18 mouse cellular contexts compared by ENCODE assay signal in genomic region chr15:86021301-86021700, GRCm38 (mm10). TPM values are rescaled to one million over a fixed set of nuclear protein-coding genes. Genes with fewer than 3 reads are reported as not detected.
DNase-seq lines count a peak whose midpoint lies in the region; ATAC-seq and TF ChIP-seq lines count a peak whose summit lies in the region.
"Had no signal": no experiment of that assay in that cellular context is flagged by ENCODE, and none has a peak within 500 bp of the region (broad histone marks: within the 10 kb centered on the region; RNA-seq: fewer than 3 reads in every experiment).

No protein-coding gene starts in this region.

- peak overlapping the region; percentile 3; the same call in 1 of the 2 replicates for H3K4me2 ChIP-seq in heart, embryonic 13.5 days
- H3K4me2 ChIP-seq in intestine, embryonic 15.5 days (replicated peaks), result no peak overlapping the region

- H3K9me3 ChIP-seq in heart, embryonic 13.5 days, result 0 out of 2 replicates have a peak, but pooled peaks cover 3% of the 10 kb centered on the region
- H3K9me3 ChIP-seq in G1E (replicated peaks), result peaks cover 10% of the 10 kb centered on the region
- no peaks in the 10 kb centered on the region for H3K9me3 ChIP-seq in intestine, embryonic 15.5 days
- H3K9me3 ChIP-seq: limb, embryonic 10.5 days had no signal

- H3K4me3 ChIP-seq in heart, embryonic 13.5 days, result no peak overlapping the region
- H3K4me3 ChIP-seq in heart, adult 2 months, result no peak overlapping the region
- no peak overlapping the region for H3K4me3 ChIP-seq in G1E (ENCODE audit: low read depth, low read length)
- H3K4me3 ChIP-seq in intestine, embryonic 15.5 days (replicated peaks), result no peak overlapping the region
- H3K4me3 ChIP-seq: forebrain, embryonic 10.5 days; hindbrain, embryonic 10.5 days; layer of hippocampus, adult 2 months; limb, embryonic 10.5 days; midbrain, embryonic 10.5 days had no signal

- H3K36me3 ChIP-seq in heart, embryonic 13.5 days, result 0 out of 2 replicates have a peak, but pooled peaks cover 5% of the 10 kb centered on the region
- no peaks in the 10 kb centered on the region for H3K36me3 ChIP-seq in heart, adult 2 months (ENCODE audit: control insufficient read depth, insufficient read depth, low read length)
- H3K36me3 ChIP-seq in G1E (replicated peaks), result peaks cover 11% of the 10 kb centered on the region
- H3K36me3 ChIP-seq in intestine, embryonic 15.5 days, result no peaks in the 10 kb centered on the region
- H3K36me3 ChIP-seq: limb, embryonic 10.5 days had no signal

- H3K27ac ChIP-seq in heart, embryonic 13.5 days (replicated peaks), result no peak overlapping the region
- no peak overlapping the region for H3K27ac ChIP-seq in heart, adult 2 months
- H3K27ac ChIP-seq in intestine, embryonic 15.5 days, result no peak overlapping the region
- H3K27ac ChIP-seq: forebrain, embryonic 10.5 days; hindbrain, embryonic 10.5 days; layer of hippocampus, adult 2 months; limb, embryonic 10.5 days; midbrain, embryonic 10.5 days had no signal

- no peak for DNase-seq in heart, adult 2 months
- no peak for DNase-seq in G1E (ENCODE audit: low spot score)
- no peak for DNase-seq in frontal cortex, postnatal 14 days (ENCODE audit: low spot score in 2 of 2)
- DNase-seq in cerebellum, postnatal 25 days, result no peak
- DNase-seq: cerebellum, adult 9-10 months; gastrocnemius, postnatal 10 days; lung, adult 2 months; right cerebral cortex, postnatal 14 days; thymus, postnatal 36 days had no signal

- peaks cover 43% of the 10 kb centered on the region for H3K4me1 ChIP-seq in heart, embryonic 13.5 days
- no peaks in the 10 kb centered on the region for H3K4me1 ChIP-seq in heart, adult 2 months (ENCODE audit: control insufficient read depth, insufficient read depth, low read length)
- peaks cover 37% of the 10 kb centered on the region for H3K4me1 ChIP-seq in G1E (ENCODE audit: insufficient read depth, low read depth, low read length)
- H3K4me1 ChIP-seq in intestine, embryonic 15.5 days (replicated peaks), result peaks cover 4% of the 10 kb centered on the region

- intact Hi-C loops in heart, adult 2 months (cut with DNase I), result no loop called here

- no peak for ATAC-seq in heart, embryonic 13.5 days (ENCODE audit: extremely low read depth, insufficient number of reproducible peaks, low FRiP score, low TSS enrichment)
- peak; percentile 57; the same call in 1 of the 2 replicates for ATAC-seq in G1E (ENCODE audit: extremely low read depth, insufficient number of reproducible peaks, low FRiP score, poor library complexity, severe bottlenecking)
- ATAC-seq in intestine, embryonic 15.5 days, result peak; percentile 74
- peak; percentile 50; the same call in 1 of the 2 replicates for ATAC-seq in megakaryocyte-erythroid progenitor cell, adult 5-6 weeks (replicated peaks; ENCODE audit: low FRiP score, low TSS enrichment, poor library complexity, severe bottlenecking)
- ATAC-seq: Patski had no signal

- H3K9ac ChIP-seq in heart, embryonic 13.5 days, result 0 out of 2 replicates have a peak overlapping the region, but pooled peaks have one; percentile 42
- no peak overlapping the region for H3K9ac ChIP-seq in heart, adult 2 months (ENCODE audit: low read depth, low read length)
- no peak overlapping the region for H3K9ac ChIP-seq in intestine, embryonic 15.5 days

- TF ChIP-seq EP300 in heart, adult 2 months (IDR thresholded peaks at IDR 0.05; ENCODE audit: insufficient read depth, low read depth, low read length), result no peak

- H3K27me3 ChIP-seq in heart, embryonic 13.5 days (replicated peaks), result no peaks in the 10 kb centered on the region
- H3K27me3 ChIP-seq in heart, adult 2 months (ENCODE audit: control insufficient read depth, insufficient read depth, low read length), result no peaks in the 10 kb centered on the region
- peaks cover 14% of the 10 kb centered on the region for H3K27me3 ChIP-seq in G1E (ENCODE audit: insufficient read depth, low read length)
- H3K27me3 ChIP-seq in intestine, embryonic 15.5 days (replicated peaks), result peaks cover 19% of the 10 kb centered on the region
- H3K27me3 ChIP-seq: Patski had no signal

- no peak for TF ChIP-seq CTCF in heart, adult 2 months (IDR thresholded peaks at IDR 0.05)
- no peak for TF ChIP-seq CTCF in G1E (IDR thresholded peaks at IDR 0.05; ENCODE audit: low read depth, low read length)

- H3K79me2 ChIP-seq in heart, adult 2 months (replicated peaks; ENCODE audit: control insufficient read depth, insufficient read depth, low read length), result no peaks in the 10 kb centered on the region

- no peak for TF ChIP-seq POLR2A in heart, adult 2 months (IDR thresholded peaks at IDR 0.05; ENCODE audit: insufficient read depth, low read depth, low read length)

- 5% methylated on average over 9 of the region's 9 CpGs for WGBS in heart, embryonic 13.5 days
- WGBS in heart, adult 2 months, result 44% methylated on average over 9 of the region's 9 CpGs
- WGBS in intestine, embryonic 15.5 days, result 18% methylated on average over 9 of the region's 9 CpGs

RNA-seq across cellular contexts. Expression of gene Celsr1, which starts 12.3 kb away (rescaled TPM):
- polyA plus RNA-seq in heart, embryonic 13.5 days (2015; fragmentation: Nextera tagmentation; extraction: Ambion mirVana), result 1.3 and 1.4 TPM in 2 replicates
- total RNA-seq in heart, adult 2 months (2021), result 1 to 10 TPM; 4.5 to 5.0 TPM
- 4.3 and 5.2 TPM in 2 replicates for polyA plus RNA-seq in heart, adult 2 months (2012; rRNA removed)
- total RNA-seq in G1E (2014; fragmentation: Nextera tagmentation) (4.6 and 4.7 TPM in 2 replicates), G1E (2017) (1.3 TPM in 2 replicates)
- polyA plus RNA-seq in G1E (2012), result 21.7 and 27.6 TPM in 2 replicates
- 1.1 TPM in 2 replicates for polyA plus RNA-seq in intestine, embryonic 15.5 days (2015; fragmentation: Nextera tagmentation; extraction: Ambion mirVana)
- 3.8 and 7.5 TPM in 2 replicates for total RNA-seq in megakaryocyte-erythroid progenitor cell, adult 5-6 weeks (2014; fragmentation: Nextera tagmentation)
- 1.3 and 9.0 TPM in 2 replicates for total RNA-seq in megakaryocyte-erythroid progenitor cell, adult 5-6 weeks (2017)

RNA-seq across cellular contexts. Expression of gene Gramd4, which starts 36.2 kb away (rescaled TPM):
- polyA plus RNA-seq in heart, embryonic 13.5 days (2015; fragmentation: Nextera tagmentation; extraction: Ambion mirVana), result 11.9 and 12.2 TPM in 2 replicates
- total RNA-seq in heart, adult 2 months (2021), result 10 to 100 TPM; 27.6 to 31.5 TPM
- 25.3 and 39.8 TPM in 2 replicates for polyA plus RNA-seq in heart, adult 2 months (2012; rRNA removed)
- total RNA-seq in G1E (2014; fragmentation: Nextera tagmentation) (23.2 and 23.6 TPM in 2 replicates), G1E (2017) (55.4 and 56.8 TPM in 2 replicates)
- 33.4 and 35.2 TPM in 2 replicates for polyA plus RNA-seq in G1E (2012)
- 12.4 and 13.6 TPM in 2 replicates for polyA plus RNA-seq in intestine, embryonic 15.5 days (2015; fragmentation: Nextera tagmentation; extraction: Ambion mirVana)
- total RNA-seq in megakaryocyte-erythroid progenitor cell, adult 5-6 weeks (2014; fragmentation: Nextera tagmentation), result 24.9 and 41.8 TPM in 2 replicates
- total RNA-seq in megakaryocyte-erythroid progenitor cell, adult 5-6 weeks (2017), result 35.8 and 52.4 TPM in 2 replicates
